ENCODE assay signal across 11 mouse cellular contexts in genomic region chr7:139252986-139253385, GRCm38 (mm10). TPM values are rescaled to one million over a fixed set of nuclear protein-coding genes. Genes with fewer than 3 reads are reported as not detected.
DNase-seq lines count a peak whose midpoint lies in the region; ATAC-seq and TF ChIP-seq lines count a peak whose summit lies in the region.
"Had no signal": no experiment of that assay in that cellular context is flagged by ENCODE, and none has a peak within 500 bp of the region (broad histone marks: within the 10 kb centered on the region; RNA-seq: fewer than 3 reads in every experiment).

No protein-coding gene starts in this region.

- peak overlapping the region; percentile 14 for H3K27ac ChIP-seq in kidney, adult 2 months (ENCODE audit: insufficient read depth, low read depth, low read length)
- H3K27ac ChIP-seq in heart, postnatal 0 days (ENCODE audit: low read depth) = no peak overlapping the region

- H3K36me3 ChIP-seq in kidney, adult 2 months (ENCODE audit: control insufficient read depth, insufficient read depth, low read length) = no peaks in the 10 kb centered on the region
- peaks cover 31% of the 10 kb centered on the region for H3K36me3 ChIP-seq in heart, postnatal 0 days (replicated peaks; ENCODE audit: control insufficient read depth, insufficient read depth, low read length)

- H3K4me3 ChIP-seq in kidney, adult 2 months (ENCODE audit: insufficient read depth, low read depth, low read length) = no peak overlapping the region
- H3K4me3 ChIP-seq in heart, postnatal 0 days (ENCODE audit: low read depth, low read length) = no peak overlapping the region
- H3K4me3 ChIP-seq: megakaryocyte, embryonic 14.5 days had no signal

- no peak for ATAC-seq in heart, postnatal 0 days (ENCODE audit: insufficient read depth, low read depth)

- H3K4me2 ChIP-seq in heart, postnatal 0 days (ENCODE audit: low read depth, low read length) = no peak overlapping the region

- DNase-seq in kidney, adult 2 months = peak; percentile 36
- no peak for DNase-seq in kidney, adult 9 months
- DNase-seq in adrenal gland, postnatal 25 days = peak; percentile 50
- DNase-seq in heart, postnatal 0 days (ENCODE audit: low spot score) = no peak
- DNase-seq in lung, postnatal 14 days = peak; percentile 57
- DNase-seq in cerebellum, adult 8-10 months = no peak
- no peak for DNase-seq in retina, embryonic 14.5 days (ENCODE audit: low spot score)
- DNase-seq: gastrocnemius, postnatal 25 days; left cerebral cortex, postnatal 4 days; thymus, postnatal 14 days had no signal

- no peaks in the 10 kb centered on the region for H3K27me3 ChIP-seq in kidney, adult 2 months (replicated peaks; ENCODE audit: control insufficient read depth, insufficient read depth, low read length)
- H3K27me3 ChIP-seq in heart, postnatal 0 days (ENCODE audit: control insufficient read depth, insufficient read depth, low read length) = no peaks in the 10 kb centered on the region
- H3K27me3 ChIP-seq: megakaryocyte, embryonic 14.5 days had no signal

- TF ChIP-seq CTCF in kidney, adult 2 months (conservative IDR thresholded peaks at IDR 0.05; ENCODE audit: insufficient read depth, insufficient read length, low read depth, low read length) = no peak
- TF ChIP-seq CTCF in heart, postnatal 0 days (IDR thresholded peaks at IDR 0.05; ENCODE audit: low read depth) = no peak

- no peak for TF ChIP-seq EP300 in heart, postnatal 0 days (IDR thresholded peaks at IDR 0.05; ENCODE audit: low read depth)

- H3K9me3 ChIP-seq in heart, postnatal 0 days (replicated peaks; ENCODE audit: control insufficient read depth, low read length) = no peaks in the 10 kb centered on the region
- H3K9me3 ChIP-seq: megakaryocyte, embryonic 14.5 days had no signal

- TF ChIP-seq POLR2A in kidney, adult 2 months (IDR thresholded peaks at IDR 0.05; ENCODE audit: low read depth, low read length) = no peak

- peaks cover 17% of the 10 kb centered on the region; the same call in 1 of the 2 replicates for H3K4me1 ChIP-seq in kidney, adult 2 months (ENCODE audit: control insufficient read depth, insufficient read depth, low read length)
- peaks cover 62% of the 10 kb centered on the region for H3K4me1 ChIP-seq in heart, postnatal 0 days (ENCODE audit: control insufficient read depth, insufficient read depth)

- WGBS in kidney, adult 2 months = 50% methylated on average over 9 of the region's 9 CpGs
- WGBS in heart, postnatal 0 days = 39% methylated on average over 9 of the region's 9 CpGs

- 0 out of 2 replicates have a peak overlapping the region, but pooled peaks have one; percentile 19 for H3K9ac ChIP-seq in heart, postnatal 0 days (replicated peaks; ENCODE audit: low read depth, low read length)

RNA-seq across cellular contexts. Expression of gene Pwwp2b, which starts 4.7 kb away (rescaled TPM):
- 7.9 and 8.0 TPM in 2 replicates for polyA plus RNA-seq in kidney, adult 2 months (2012; rRNA removed)
- 20.9 and 25.4 TPM in 2 replicates for total RNA-seq in adrenal gland, postnatal 25 days (2021)
- total RNA-seq in heart, postnatal 0 days (2014; rRNA removed; ENCODE audit: low replicate concordance) = 9.0 and 9.4 TPM in 2 replicates
- 6.0 and 7.4 TPM in 2 replicates for polyA plus RNA-seq in heart, postnatal 0 days (2015; fragmentation: Nextera tagmentation; extraction: Ambion mirVana)

RNA-seq across cellular contexts. Expression of gene Stk32c, which starts 39.9 kb away (rescaled TPM):
- polyA plus RNA-seq in kidney, adult 2 months (2012; rRNA removed) = 3.1 and 3.2 TPM in 2 replicates
- 3.0 and 4.0 TPM in 2 replicates for total RNA-seq in adrenal gland, postnatal 25 days (2021)
- 0.31 and 0.42 TPM in 2 replicates for total RNA-seq in heart, postnatal 0 days (2014; rRNA removed; ENCODE audit: low replicate concordance)
- polyA plus RNA-seq in heart, postnatal 0 days (2015; fragmentation: Nextera tagmentation; extraction: Ambion mirVana) = 0.08 TPM in 1 of 2 replicates, not detected in the other

RNA-seq across cellular contexts. Expression of gene Lrrc27, which starts 40.2 kb away (rescaled TPM):
- 3.3 and 3.7 TPM in 2 replicates for polyA plus RNA-seq in kidney, adult 2 months (2012; rRNA removed)
- 5.8 and 6.3 TPM in 2 replicates for total RNA-seq in adrenal gland, postnatal 25 days (2021)
- 1.9 and 2.9 TPM in 2 replicates for total RNA-seq in heart, postnatal 0 days (2014; rRNA removed; ENCODE audit: low replicate concordance)
- 3.9 and 5.0 TPM in 2 replicates for polyA plus RNA-seq in heart, postnatal 0 days (2015; fragmentation: Nextera tagmentation; extraction: Ambion mirVana)

Comparison
In these comparisons a context has a peak if more than half of its experiments do, and no peak if none do; other contexts are left out.
1. DNase-seq: peak in kidney, adult 2 months (single experiment), adrenal gland, postnatal 25 days (single experiment) and lung, postnatal 14 days (single experiment); none in kidney, adult 9 months (single experiment), heart, postnatal 0 days (single experiment), cerebellum, adult 8-10 months (single experiment) and retina, embryonic 14.5 days (single experiment).